Mouse (Mus musculus) gastrocnemius, adult 2 months (tissue): ENCODE data around the gene Pdgfb. TPM values are rescaled to one million over a fixed set of nuclear protein-coding genes. Genes with fewer than 3 reads are reported as not detected.

ENCODE experiments used
- DNase-seq: peaks from one replicate; pipeline ENCODE4 v3.0.0; 2022
- H3K27ac ChIP-seq: fragments of 200-600 bp; 2 replicates; pipeline ENCODE4 v1.8.1; 2022; ENCODE audit warnings: mild to moderate bottlenecking
- H3K4me3 ChIP-seq: fragments of 200-600 bp; 2 replicates; pipeline ENCODE4 v1.8.1; 2022; ENCODE audit warnings: mild to moderate bottlenecking, moderate library complexity
- CTCF ChIP-seq: fragments of 200-600 bp; IDR thresholded peaks from 2 replicates; pipeline ENCODE4 v1.8.1; 2022; ENCODE audit warnings: antibody characterized with exemption, mild to moderate bottlenecking, moderate library complexity
- intact Hi-C: fragments of 180-260 bp; cut with DNase I; formaldehyde crosslinking; loops from one replicate; pipeline ENCODE4 v1.15.1; 2025
- total RNA-seq, 2 experiments: library from RNA; stranded (reverse); gene quantifications; 2 replicates each; pipeline ENCODE4 v1.2.3; 2021

Gene Pdgfb
- total RNA-seq, 2 experiments from 2014 or later = 14.3 to 17.3 TPM

- Histone ChIP-seq H3K4me3 (no peak overlapping the region), H3K27ac (no peak overlapping the region)
- intact Hi-C loops = no loop called here
- no peak for TF ChIP-seq CTCF
- no peak for DNase-seq
Observed at GRCm38 (mm10) chr15:79962661-79963060, 52.1 kb downstream of the Pdgfb start.

- H3K4me3 ChIP-seq = no peak overlapping the region
- peak overlapping the region; percentile 40; the same call in 1 of the 2 replicates for H3K27ac ChIP-seq
- peak; percentile 64 for TF ChIP-seq CTCF
- intact Hi-C loops = loop anchor here (2.0 kb wide), 1 partner anchor 39 kb away; no protein-coding TSS in a partner anchor
- DNase-seq = peak; percentile 64
Observed at GRCm38 (mm10) chr15:79961366-79961921, 53.3 kb downstream of the Pdgfb start.

GRCm38 (mm10) chr15:79958418-79958817 lies 56.4 kb downstream of the Pdgfb start:
- no peak for DNase-seq
- no peak overlapping the region for H3K27ac ChIP-seq
- intact Hi-C loops = no loop called here
- no peak for TF ChIP-seq CTCF
- H3K4me3 ChIP-seq = no peak overlapping the region

GRCm38 (mm10) chr15:79956559-79956958 lies 58.2 kb downstream of the Pdgfb start:
- TF ChIP-seq CTCF = no peak
- DNase-seq = no peak
- Histone ChIP-seq H3K27ac (no peak overlapping the region), H3K4me3 (no peak overlapping the region)
- intact Hi-C loops = no loop called here

GRCm38 (mm10) chr15:79953470-79953869 lies 61.3 kb downstream of the Pdgfb start:
- peak; percentile 27 for DNase-seq
- no peak for TF ChIP-seq CTCF
- intact Hi-C loops = no loop called here
- H3K27ac ChIP-seq = peak overlapping the region; percentile 87
- no peak overlapping the region for H3K4me3 ChIP-seq

GRCm38 (mm10) chr15:79952504-79953231 lies 62.1 kb downstream of the Pdgfb start:
- Histone ChIP-seq H3K27ac (peak overlapping the region; percentile 87), H3K4me3 (no peak overlapping the region)
- intact Hi-C loops = no loop called here
- TF ChIP-seq CTCF = no peak
- DNase-seq = peak; percentile 38

GRCm38 (mm10) chr15:79951730-79952503 lies 62.9 kb downstream of the Pdgfb start:
- peak overlapping the region; percentile 87 for H3K27ac ChIP-seq

GRCm38 (mm10) chr15:79951226-79951625 lies 63.6 kb downstream of the Pdgfb start:
- peak; percentile 17 for DNase-seq
- no peak for TF ChIP-seq CTCF
- Histone ChIP-seq H3K4me3 (peak overlapping the region; percentile 32; the same call in 1 of the 2 replicates), H3K27ac (peak overlapping the region; percentile 87)
- intact Hi-C loops = loop anchor here (1.0 kb wide), 1 partner anchor 99 kb away; no protein-coding TSS in a partner anchor

More at GRCm38 (mm10) chr15:79951730-79952503, 62.9 kb downstream of the Pdgfb start:
- DNase-seq = peak; percentile 60
- H3K4me3 ChIP-seq = peak overlapping the region; percentile 32; the same call in 1 of the 2 replicates
- TF ChIP-seq CTCF = no peak
- intact Hi-C loops = loop anchor here (1.0 kb wide), 1 partner anchor 98 kb away; no protein-coding TSS in a partner anchor

- DNase-seq = peak; percentile 71
- intact Hi-C loops = loop anchor here (1.0 kb wide), 1 partner anchor 100 kb away; no protein-coding TSS in a partner anchor
- Histone ChIP-seq H3K27ac (peak overlapping the region; percentile 87), H3K4me3 (peak overlapping the region; percentile 59)
- TF ChIP-seq CTCF = peak; percentile 80
Observed at GRCm38 (mm10) chr15:79950250-79951025, 64.3 kb downstream of the Pdgfb start.

- intact Hi-C loops = loop anchor here (2.0 to 10.0 kb wide), 2 partner anchors 63 to 287 kb away; partner anchors contain the start of genes AC140267.1 and Mief1
- peak; percentile 23; the same call in 1 of the 2 replicates for TF ChIP-seq CTCF
- Histone ChIP-seq H3K4me3 (no peak overlapping the region), H3K27ac (peak overlapping the region; percentile 87)
- DNase-seq = peak; percentile 67
Observed at GRCm38 (mm10) chr15:79947681-79948080, 67.1 kb downstream of the Pdgfb start.

- intact Hi-C loops = loop anchor here (1.0 to 10.0 kb wide), 2 partner anchors 131 to 288 kb away; partner anchors contain the start of genes AC140267.1 and Mief1
- H3K27ac ChIP-seq = peak overlapping the region; percentile 87
- no peak overlapping the region for H3K4me3 ChIP-seq
- DNase-seq = no peak
- TF ChIP-seq CTCF = peak; percentile 61
Observed at GRCm38 (mm10) chr15:79946790-79947189, 68.0 kb downstream of the Pdgfb start.
